Mouse (Mus musculus) frontal cortex, postnatal 10 days (tissue): ENCODE measurements around the gene Folh1.
"Not testable (repeated sequence)": the region's sequence is repeated elsewhere in the genome, so short reads cannot be mapped to it uniquely, and the experiment has no call there.

Experiments
- DNase-seq, 2 experiments: peaks; one replicate each; pipeline ENCODE4 v3.0.0; 2022; ENCODE audit warnings: low spot score in 2 of 2, mixed read lengths in 1 of 2

Gene Folh1

GRCm38 (mm10) chr7:86775617-86776325, at the start of gene Folh1:
Gene Folh1, minus strand, starts transcription at chr7:86775943.
- DNase-seq, result peak; percentile 5 to 12

GRCm38 (mm10) chr7:86816466-86816865, 40.7 kb upstream of the Folh1 start:
- DNase-seq, result no peak

- not testable (repeated sequence) for DNase-seq
Measured at GRCm38 (mm10) chr7:86815716-86816115, 40.0 kb upstream of the Folh1 start.

- DNase-seq, result not testable (repeated sequence)
Measured at GRCm38 (mm10) chr7:86815241-86815640, 39.5 kb upstream of the Folh1 start.

GRCm38 (mm10) chr7:86794727-86795126, 19.0 kb upstream of the Folh1 start, which contains the start of gene Vmn2r77:
Gene Vmn2r77, plus strand, starts transcription at chr7:86795027.
- DNase-seq, result no peak

GRCm38 (mm10) chr7:86771621-86772020, 4.1 kb downstream of the Folh1 start:
- DNase-seq, result no peak

- no peak for DNase-seq
Measured at GRCm38 (mm10) chr7:86764628-86765027, 11.1 kb downstream of the Folh1 start.

GRCm38 (mm10) chr7:86760751-86761150, 15.0 kb downstream of the Folh1 start:
- DNase-seq, result no peak

- DNase-seq, result no peak
Measured at GRCm38 (mm10) chr7:86725013-86725412, 50.7 kb downstream of the Folh1 start.

- no peak for DNase-seq
Measured at GRCm38 (mm10) chr7:86688030-86688429, 87.7 kb downstream of the Folh1 start, which contains the start of gene Olfr292. Gene Olfr292, plus strand, starts transcription at chr7:86688330.
